Mouse (Mus musculus) intestine, postnatal 0 days (tissue): ENCODE data around the gene Prickle3. TPM values are rescaled to one million over a fixed set of nuclear protein-coding genes. Genes with fewer than 3 reads are reported as not detected.

Source experiments
- ATAC-seq: fragments of 200-750 bp; cut with Nextera tagmentation; 2 replicates; pipeline ENCODE4 v1.8.0; 2017; ENCODE audit warnings: mild to moderate bottlenecking, moderate TSS enrichment, moderate library complexity
- H3K27ac ChIP-seq: fragments of 300-500 bp; sonication (generic); 2 replicates; pipeline ENCODE4 v1.5.1; 2014; ENCODE audit warnings: mild to moderate bottlenecking, low read depth, low read length, moderate library complexity
- H3K27me3 ChIP-seq: fragments of 300-500 bp; sonication (generic); replicated peaks from 2 replicates; pipeline ENCODE4 v1.6.1; 2014; ENCODE audit warnings: low read length, mixed read lengths; ENCODE audit not compliant: control insufficient read depth, insufficient read depth
- H3K36me3 ChIP-seq: fragments of 300-500 bp; sonication (generic); 2 replicates; pipeline ENCODE4 v1.6.1; 2014; ENCODE audit warnings: mild to moderate bottlenecking, moderate library complexity; ENCODE audit not compliant: control insufficient read depth, insufficient read depth
- H3K4me1 ChIP-seq: fragments of 300-500 bp; sonication (generic); replicated peaks from 2 replicates; pipeline ENCODE4 v1.6.1; 2014; ENCODE audit warnings: antibody characterized with exemption, low read length, mixed read lengths; ENCODE audit not compliant: control insufficient read depth, insufficient read depth
- H3K4me2 ChIP-seq: fragments of 300-500 bp; sonication (generic); replicated peaks from 2 replicates; pipeline ENCODE4 v1.6.1; 2014; ENCODE audit warnings: low read depth, mild to moderate bottlenecking, moderate library complexity
- H3K4me3 ChIP-seq: fragments of 300-500 bp; sonication (generic); 2 replicates; pipeline ENCODE4 v1.5.1; 2014; ENCODE audit warnings: low read depth, low read length
- H3K9ac ChIP-seq: fragments of 300-500 bp; sonication (generic); 2 replicates; pipeline ENCODE4 v1.6.1; 2014; ENCODE audit warnings: mild to moderate bottlenecking, low read depth, low read length
- H3K9me3 ChIP-seq: fragments of 300-500 bp; sonication (generic); 2 replicates; pipeline ENCODE4 v1.6.1; 2016; ENCODE audit warnings: mixed run types; ENCODE audit not compliant: control insufficient read depth
- CTCF ChIP-seq: sonication (generic); IDR thresholded peaks from 2 replicates; pipeline ENCODE4 v1.5.1; 2016; ENCODE audit warnings: low read depth, mild to moderate bottlenecking, control low read depth, antibody characterized with exemption, moderate library complexity
- WGBS: fragments of 180-500 bp; shearing (Covaris S2); extraction: QIAGEN DNeasy Blood & Tissue Kit; methylation state at CpG from one replicate; pipeline ENCODE4 v1.1.7; 2014; 5-methylcytosine and 5-hydroxymethylcytosine counted together
- polyA plus RNA-seq: library from polyadenylated mRNA; unstranded; fragments of >200 nt; fragmentation: Nextera tagmentation; extraction: Ambion mirVana; gene quantifications from 2 replicates; pipeline ENCODE4 v1.2.1, GENCODE M21; 2015

Prickle3 gene
- polyA plus RNA-seq: 3.4 and 4.3 TPM in 2 replicates

GRCm38 (mm10) chrX:7657221-7657639 lies at the start of gene Prickle3:
Gene Prickle3 (plus strand): TSS chrX:7657260.
- peak; percentile 65 for ATAC-seq
- Histone ChIP-seq H3K4me2 (peak within 1 kb of the TSS; percentile 66), H3K27ac (peak within 1 kb of the TSS; percentile 50; the same call in 1 of the 2 replicates), H3K36me3 (no peaks in the 10 kb centered on the region), H3K4me1 (no peaks in the 10 kb centered on the region), H3K27me3 (no peaks in the 10 kb centered on the region), H3K4me3 (peak within 1 kb of the TSS; percentile 46), H3K9ac (peak within 1 kb of the TSS; percentile 48; the same call in 1 of the 2 replicates), H3K9me3 (no peaks in the 10 kb centered on the region)
- TF ChIP-seq CTCF: no peak
- 17% methylated on average over 26 of the region's 26 CpGs for WGBS

GRCm38 (mm10) chrX:7610035-7610434 lies 47.0 kb upstream of the Prickle3 start:
- no peak for TF ChIP-seq CTCF
- no peaks in the 10 kb centered on the region for H3K27me3 ChIP-seq
- no peak overlapping the region for H3K9ac ChIP-seq
- H3K4me3 ChIP-seq: peak overlapping the region; percentile 32
- no peak for ATAC-seq
- H3K4me2 ChIP-seq: peak overlapping the region; percentile 69
- no peaks in the 10 kb centered on the region for H3K36me3 ChIP-seq
- WGBS: 32% methylated on average over 21 of the region's 21 CpGs
- H3K27ac ChIP-seq: no peak overlapping the region
- H3K4me1 ChIP-seq: no peaks in the 10 kb centered on the region
- no peaks in the 10 kb centered on the region for H3K9me3 ChIP-seq

- WGBS: 28% methylated on average over 24 of the region's 26 CpGs
- no peak for TF ChIP-seq CTCF
- H3K27me3 ChIP-seq: no peaks in the 10 kb centered on the region
- H3K9ac ChIP-seq: no peak overlapping the region
- H3K4me1 ChIP-seq: no peaks in the 10 kb centered on the region
- no peaks in the 10 kb centered on the region for H3K36me3 ChIP-seq
- ATAC-seq: no peak
- H3K9me3 ChIP-seq: no peaks in the 10 kb centered on the region
- H3K27ac ChIP-seq: no peak overlapping the region
- peak overlapping the region; percentile 69 for H3K4me2 ChIP-seq
- H3K4me3 ChIP-seq: peak overlapping the region; percentile 32
Observed at GRCm38 (mm10) chrX:7610536-7611258, 46.4 kb upstream of the Prickle3 start.

- TF ChIP-seq CTCF: no peak
- Histone ChIP-seq H3K4me2 (no peak overlapping the region), H3K27me3 (no peaks in the 10 kb centered on the region), H3K4me3 (no peak overlapping the region), H3K27ac (no peak overlapping the region), H3K9ac (no peak overlapping the region), H3K4me1 (no peaks in the 10 kb centered on the region), H3K9me3 (no peaks in the 10 kb centered on the region), H3K36me3 (no peaks in the 10 kb centered on the region)
- ATAC-seq: no peak
- 78% methylated on average over 12 of the region's 12 CpGs for WGBS
Observed at GRCm38 (mm10) chrX:7617889-7618551, 39.0 kb upstream of the Prickle3 start.

- Histone ChIP-seq H3K4me3 (no peak overlapping the region), H3K9ac (no peak overlapping the region), H3K9me3 (no peaks in the 10 kb centered on the region), H3K4me2 (no peak overlapping the region), H3K4me1 (no peaks in the 10 kb centered on the region), H3K27ac (no peak overlapping the region), H3K27me3 (no peaks in the 10 kb centered on the region), H3K36me3 (no peaks in the 10 kb centered on the region)
- ATAC-seq: no peak
- TF ChIP-seq CTCF: no peak
- whole genome bisulfite sequencing: 88% methylated on average over 6 of the region's 6 CpGs
Observed at GRCm38 (mm10) chrX:7632560-7632959, 24.5 kb upstream of the Prickle3 start.

GRCm38 (mm10) chrX:7635101-7635500 lies 22.0 kb upstream of the Prickle3 start:
- H3K4me1 ChIP-seq: no peaks in the 10 kb centered on the region
- ATAC-seq: no peak
- WGBS: 66% methylated on average over 3 of the region's 3 CpGs
- no peak overlapping the region for H3K4me3 ChIP-seq
- H3K27ac ChIP-seq: no peak overlapping the region
- no peaks in the 10 kb centered on the region for H3K36me3 ChIP-seq
- H3K9ac ChIP-seq: no peak overlapping the region
- H3K27me3 ChIP-seq: no peaks in the 10 kb centered on the region
- H3K9me3 ChIP-seq: no peaks in the 10 kb centered on the region
- no peak overlapping the region for H3K4me2 ChIP-seq
- no peak for TF ChIP-seq CTCF
